Mouse (Mus musculus) adrenal gland, adult 18-20 months (tissue): ENCODE measurements around the gene Gm3415. TPM values are rescaled to one million over a fixed set of nuclear protein-coding genes. Genes with fewer than 3 reads are reported as not detected.
"Not testable (repeated sequence)": the region's sequence is repeated elsewhere in the genome, so short reads cannot be mapped to it uniquely, and the experiment has no call there.

Experiments used
- DNase-seq, 2 experiments: peaks; one replicate each; pipeline ENCODE4 v3.0.0; 2021 to 2022; ENCODE audit warnings: low spot score in 2 of 2
- total RNA-seq, 2 experiments: library from RNA; stranded (reverse); gene quantifications; 1 replicate in 1 of 2; 2 replicates in 1 of 2; pipeline ENCODE4 v1.2.3; 2021

Gene Gm3415
- total RNA-seq, 2 experiments from 2014 or later, result not detected

DNA sequence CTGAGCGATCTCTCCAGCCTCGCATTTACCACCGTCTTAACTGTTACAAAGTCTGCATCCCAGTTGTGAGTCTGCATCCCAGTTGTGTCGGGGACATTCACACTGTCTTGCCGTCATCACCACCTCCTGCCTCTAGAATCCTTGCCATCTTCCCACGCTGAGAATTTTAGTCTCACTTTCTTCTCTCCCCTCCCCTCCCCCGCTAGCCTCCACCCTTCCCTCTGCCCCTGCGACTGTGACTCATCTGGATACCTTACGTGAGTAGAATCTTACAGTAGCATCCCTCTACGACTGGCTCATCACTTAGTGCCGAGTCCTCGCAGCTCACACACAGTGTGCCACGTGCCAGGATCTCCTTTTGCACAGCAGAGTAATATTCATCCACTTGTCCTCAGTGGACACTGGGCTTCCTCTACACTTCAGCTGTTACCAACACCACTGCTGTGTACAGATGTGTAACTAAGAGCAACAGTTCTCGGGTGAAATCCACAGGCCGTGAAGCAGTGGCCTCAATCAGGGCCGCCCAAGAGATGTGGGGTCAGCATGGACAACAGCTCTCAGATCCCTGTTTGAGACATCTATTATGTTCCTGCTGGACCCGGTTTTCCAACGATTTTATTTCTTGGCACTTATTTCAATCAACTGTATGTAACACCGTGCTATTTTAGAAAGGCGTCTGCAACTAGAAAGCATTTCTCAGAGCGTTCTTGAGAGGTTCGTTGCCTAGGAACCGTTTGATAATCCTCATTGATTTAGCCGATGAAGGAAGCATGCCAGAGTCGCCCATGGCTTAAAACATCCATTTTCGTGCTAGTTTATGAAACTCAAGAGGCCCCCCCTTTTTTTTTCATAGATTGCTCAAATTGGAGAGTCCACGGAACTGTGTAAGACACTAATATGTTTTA is 42.5 kb downstream of the Gm3415 start:
- DNase-seq, result no peak

DNA sequence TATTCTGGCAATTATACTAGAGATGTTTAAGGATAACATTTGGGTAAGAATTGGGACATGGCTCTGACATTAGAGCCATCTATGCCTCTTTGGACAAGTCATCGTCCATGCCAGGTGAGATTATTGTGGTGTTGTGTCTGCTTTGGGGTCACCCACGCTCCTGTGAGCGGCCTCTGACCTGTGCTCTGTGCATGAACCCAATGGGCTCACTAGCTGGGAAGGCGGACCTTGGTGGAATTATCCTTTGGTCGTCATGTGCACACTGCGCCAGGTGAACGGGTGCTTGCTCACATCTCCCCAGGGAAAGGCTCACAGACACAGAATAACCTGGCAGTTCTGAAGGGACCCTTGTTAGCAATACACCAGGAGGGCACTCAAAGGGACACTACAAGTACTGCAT is 43.3 kb downstream of the Gm3415 start:
- not testable (repeated sequence) for DNase-seq

- no peak for DNase-seq
These were observed 44.0 kb downstream of the Gm3415 start for GRCm38 (mm10) chr5:146599970-146600369.

DNA sequence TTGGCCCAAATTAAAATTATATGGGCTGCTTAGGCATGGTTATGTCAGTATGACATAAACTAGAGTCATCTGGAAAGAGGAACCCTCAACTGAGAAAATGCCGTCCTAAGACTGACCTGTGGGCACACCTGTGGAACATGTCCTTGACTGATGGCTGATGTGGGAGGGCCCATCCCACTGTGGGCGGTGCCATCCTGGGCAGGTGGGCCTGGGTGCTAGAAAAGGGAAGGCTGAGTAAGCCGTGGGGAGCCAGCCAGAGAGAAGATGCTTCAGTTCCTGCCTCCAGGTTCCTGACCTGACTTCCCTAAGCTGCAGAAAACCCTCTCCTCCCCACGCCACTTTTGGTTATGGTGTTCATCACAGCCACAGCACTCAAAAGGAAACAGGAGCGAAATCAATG is 50.3 kb downstream of the Gm3415 start:
- no peak for DNase-seq

DNA sequence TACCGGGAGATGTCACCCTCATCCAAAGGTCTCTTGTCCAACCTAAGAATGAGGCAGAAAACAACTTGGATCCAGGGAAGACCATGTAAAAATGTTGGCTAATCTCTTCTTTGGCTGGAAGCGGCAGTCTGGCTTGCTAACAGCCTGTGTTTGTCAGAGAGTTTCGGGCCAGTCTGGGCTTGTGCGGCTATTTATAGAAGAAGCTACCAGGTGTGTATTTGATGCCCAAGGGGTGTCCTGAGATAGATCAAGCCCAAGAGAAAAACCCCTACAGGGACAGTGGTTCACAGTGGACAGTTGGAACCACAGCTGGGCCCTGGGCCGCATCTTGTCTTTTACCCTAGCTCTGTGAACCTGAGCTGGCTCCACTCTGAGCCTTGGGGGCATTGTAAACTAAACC is 51.0 kb downstream of the Gm3415 start:
- no peak for DNase-seq

GRCm38 (mm10) chr5:146607816-146608215 is 51.9 kb downstream of the Gm3415 start:
- no peak for DNase-seq

Other genes starting within 250 kb of the Gm3415 start
- gene Wasf3, start 171.2 kb upstream of the Gm3415 start, total RNA-seq, result 10 to 100 TPM; 12.7 to 21.1 TPM
- not detected for gene Gm6408, start 74.2 kb upstream of the Gm3415 start, total RNA-seq
- not detected for gene Gm6370, start 64.8 kb upstream of the Gm3415 start, total RNA-seq
- gene 4930449I24Rik, start 53.7 kb upstream of the Gm3415 start, total RNA-seq, result not detected
- not detected for gene Gm3402, start 42.0 kb upstream of the Gm3415 start, total RNA-seq
- not detected for gene Gm3404, start 30.3 kb upstream of the Gm3415 start, total RNA-seq
- not detected for gene Gm3409, start 18.5 kb upstream of the Gm3415 start, total RNA-seq
- gene Gpr12, start 29.1 kb downstream of the Gm3415 start, total RNA-seq, result under 1 TPM in 1 of 2 experiments, not detected in 1; 0.43 TPM
- gene Usp12, start 238.9 kb downstream of the Gm3415 start, total RNA-seq, result 10 to 100 TPM; 28.5 to 30.9 TPM